Mouse (Mus musculus): ENCODE data around the gene Kif1b. TPM values are rescaled to one million over a fixed set of nuclear protein-coding genes. Genes with fewer than 3 reads are reported as not detected.
A peak's percentile ranks its signal among the peaks of the same experiment; 100 is the strongest.

Gene Kif1b
- polyA plus RNA-seq, 1 experiment: 63.5 TPM

GRCm38 (mm10) chr4:149303502-149303901, 4.0 kb downstream of the Kif1b start:
- H3K27ac ChIP-seq (replicated peaks; ENCODE audit: low read depth, low read length): peak overlapping the region; percentile 61; the same call in 1 of the 2 replicates
- no peak overlapping the region for H3K4me3 ChIP-seq (ENCODE audit: insufficient read depth, low read depth, low read length)
- H3K4me1 ChIP-seq (ENCODE audit: control insufficient read depth, insufficient read depth, insufficient read length, low read length): peaks cover 30% of the 10 kb centered on the region

- Histone ChIP-seq H3K4me1 (ENCODE audit: control insufficient read depth, insufficient read depth, insufficient read length, low read length) (peaks cover 33% of the 10 kb centered on the region), H3K4me3 (ENCODE audit: insufficient read depth, low read depth, low read length) (no peak overlapping the region), H3K27ac (replicated peaks; ENCODE audit: low read depth, low read length) (peak overlapping the region; percentile 78)
Observed at GRCm38 (mm10) chr4:149302751-149303150, 4.7 kb downstream of the Kif1b start.

- H3K27ac ChIP-seq (replicated peaks; ENCODE audit: low read depth, low read length): peak overlapping the region; percentile 51; the same call in 1 of the 2 replicates
- H3K4me1 ChIP-seq (ENCODE audit: control insufficient read depth, insufficient read depth, insufficient read length, low read length): peaks cover 33% of the 10 kb centered on the region
- no peak overlapping the region for H3K4me3 ChIP-seq (ENCODE audit: insufficient read depth, low read depth, low read length)
Observed at GRCm38 (mm10) chr4:149302136-149302535, 5.4 kb downstream of the Kif1b start.

- no peak overlapping the region for H3K27ac ChIP-seq (replicated peaks; ENCODE audit: low read depth, low read length)
- peaks cover 28% of the 10 kb centered on the region for H3K4me1 ChIP-seq (ENCODE audit: control insufficient read depth, insufficient read depth, insufficient read length, low read length)
Observed at GRCm38 (mm10) chr4:149296501-149296900, 11.0 kb downstream of the Kif1b start.

GRCm38 (mm10) chr4:149292984-149293383, 14.5 kb downstream of the Kif1b start:
- Histone ChIP-seq H3K27ac (replicated peaks; ENCODE audit: low read depth, low read length) (0 out of 2 replicates have a peak overlapping the region, but pooled peaks have one; percentile 11), H3K4me1 (ENCODE audit: control insufficient read depth, insufficient read depth, insufficient read length, low read length) (peaks cover 23% of the 10 kb centered on the region)

More at GRCm38 (mm10) chr4:149296501-149296900, 11.0 kb downstream of the Kif1b start:
- no peak overlapping the region for H3K4me3 ChIP-seq (ENCODE audit: insufficient read depth, low read depth, low read length)

GRCm38 (mm10) chr4:149291061-149291460, 16.4 kb downstream of the Kif1b start:
- no peak overlapping the region for H3K4me3 ChIP-seq (ENCODE audit: insufficient read depth, low read depth, low read length)
- peaks cover 22% of the 10 kb centered on the region for H3K4me1 ChIP-seq (ENCODE audit: control insufficient read depth, insufficient read depth, insufficient read length, low read length)
- H3K27ac ChIP-seq (replicated peaks; ENCODE audit: low read depth, low read length): no peak overlapping the region

More at GRCm38 (mm10) chr4:149292984-149293383, 14.5 kb downstream of the Kif1b start:
- no peak overlapping the region for H3K4me3 ChIP-seq (ENCODE audit: insufficient read depth, low read depth, low read length)

- Histone ChIP-seq H3K27ac (replicated peaks; ENCODE audit: low read depth, low read length) (0 out of 2 replicates have a peak overlapping the region, but pooled peaks have one; percentile 26), H3K4me1 (ENCODE audit: control insufficient read depth, insufficient read depth, insufficient read length, low read length) (peaks cover 23% of the 10 kb centered on the region), H3K4me3 (ENCODE audit: insufficient read depth, low read depth, low read length) (no peak overlapping the region)
Observed at GRCm38 (mm10) chr4:149290157-149290750, 17.2 kb downstream of the Kif1b start.

GRCm38 (mm10) chr4:149286287-149287137, 21.0 kb downstream of the Kif1b start:
- Histone ChIP-seq H3K27ac (replicated peaks; ENCODE audit: low read depth, low read length) (no peak overlapping the region), H3K4me3 (ENCODE audit: insufficient read depth, low read depth, low read length) (no peak overlapping the region), H3K4me1 (ENCODE audit: control insufficient read depth, insufficient read depth, insufficient read length, low read length) (peaks cover 17% of the 10 kb centered on the region)

- no peak overlapping the region for H3K4me3 ChIP-seq (ENCODE audit: insufficient read depth, low read depth, low read length)
- peaks cover 15% of the 10 kb centered on the region for H3K4me1 ChIP-seq (ENCODE audit: control insufficient read depth, insufficient read depth, insufficient read length, low read length)
- no peak overlapping the region for H3K27ac ChIP-seq (replicated peaks; ENCODE audit: low read depth, low read length)
Observed at GRCm38 (mm10) chr4:149285691-149286090, 21.8 kb downstream of the Kif1b start.

- Histone ChIP-seq H3K4me1 (ENCODE audit: control insufficient read depth, insufficient read depth, insufficient read length, low read length) (peaks cover 15% of the 10 kb centered on the region), H3K27ac (replicated peaks; ENCODE audit: low read depth, low read length) (no peak overlapping the region), H3K4me3 (ENCODE audit: insufficient read depth, low read depth, low read length) (no peak overlapping the region)
Observed at GRCm38 (mm10) chr4:149283018-149283417, 24.5 kb downstream of the Kif1b start.

GRCm38 (mm10) chr4:149282025-149282738, 25.3 kb downstream of the Kif1b start:
- Histone ChIP-seq H3K4me1 (ENCODE audit: control insufficient read depth, insufficient read depth, insufficient read length, low read length) (peaks cover 15% of the 10 kb centered on the region), H3K4me3 (ENCODE audit: insufficient read depth, low read depth, low read length) (no peak overlapping the region), H3K27ac (replicated peaks; ENCODE audit: low read depth, low read length) (no peak overlapping the region)

- Histone ChIP-seq H3K4me3 (ENCODE audit: insufficient read depth, low read depth, low read length) (no peak overlapping the region), H3K4me1 (ENCODE audit: control insufficient read depth, insufficient read depth, insufficient read length, low read length) (peaks cover 4% of the 10 kb centered on the region), H3K27ac (replicated peaks; ENCODE audit: low read depth, low read length) (no peak overlapping the region; the same call in 1 of the 2 replicates)
Observed at GRCm38 (mm10) chr4:149277571-149277970, 29.9 kb downstream of the Kif1b start.

GRCm38 (mm10) chr4:149273128-149273527, 34.4 kb downstream of the Kif1b start:
- Histone ChIP-seq H3K4me1 (ENCODE audit: control insufficient read depth, insufficient read depth, insufficient read length, low read length) (no peaks in the 10 kb centered on the region), H3K4me3 (ENCODE audit: insufficient read depth, low read depth, low read length) (no peak overlapping the region), H3K27ac (replicated peaks; ENCODE audit: low read depth, low read length) (no peak overlapping the region)

GRCm38 (mm10) chr4:149270541-149270940, 37.0 kb downstream of the Kif1b start:
- H3K4me1 ChIP-seq (ENCODE audit: control insufficient read depth, insufficient read depth, insufficient read length, low read length): no peaks in the 10 kb centered on the region
- H3K4me3 ChIP-seq (ENCODE audit: insufficient read depth, low read depth, low read length): no peak overlapping the region
- no peak overlapping the region for H3K27ac ChIP-seq (replicated peaks; ENCODE audit: low read depth, low read length)

GRCm38 (mm10) chr4:149269026-149269425, 38.5 kb downstream of the Kif1b start:
- no peak overlapping the region for H3K27ac ChIP-seq (replicated peaks; ENCODE audit: low read depth, low read length)
- H3K4me3 ChIP-seq (ENCODE audit: insufficient read depth, low read depth, low read length): no peak overlapping the region
- no peaks in the 10 kb centered on the region for H3K4me1 ChIP-seq (ENCODE audit: control insufficient read depth, insufficient read depth, insufficient read length, low read length)
